Mouse (Mus musculus) limb, embryonic 11.5 days (tissue): ENCODE data around the gene Socs7. TPM values are rescaled to one million over a fixed set of nuclear protein-coding genes. Genes with fewer than 3 reads are reported as not detected.

Source experiments
- ATAC-seq: fragments of 200-750 bp; cut with Nextera tagmentation; 2 replicates; pipeline ENCODE4 v1.8.0; 2017; ENCODE audit warnings: low read depth; ENCODE audit not compliant: insufficient number of reproducible peaks, low FRiP score, low TSS enrichment
- DNase-seq: peaks from one replicate; pipeline ENCODE4 v3.0.0-alpha.2; 2015; ENCODE audit warnings: low spot score
- H3K27ac ChIP-seq: fragments of 300-500 bp; sonication (generic); replicated peaks from 2 replicates; pipeline ENCODE4 v1.5.1; 2014; ENCODE audit warnings: low read depth, mild to moderate bottlenecking, low read length
- H3K27me3 ChIP-seq: fragments of 300-500 bp; sonication (generic); 2 replicates; pipeline ENCODE4 v1.6.1; 2014; ENCODE audit warnings: mild to moderate bottlenecking, low read length, mixed read lengths; ENCODE audit not compliant: control insufficient read depth, insufficient read depth
- H3K36me3 ChIP-seq: fragments of 300-500 bp; sonication (generic); 2 replicates; pipeline ENCODE4 v1.6.1; 2014; ENCODE audit warnings: mild to moderate bottlenecking, low read length, moderate library complexity, mixed read lengths; ENCODE audit not compliant: control insufficient read depth, insufficient read depth
- H3K4me1 ChIP-seq: fragments of 300-500 bp; sonication (generic); 2 replicates; pipeline ENCODE4 v1.6.1; 2014; ENCODE audit warnings: low read length, mixed read lengths; ENCODE audit not compliant: control insufficient read depth, insufficient read depth
- H3K4me2 ChIP-seq: fragments of 300-500 bp; sonication (generic); 2 replicates; pipeline ENCODE4 v1.6.1; 2014; ENCODE audit warnings: low read depth, mild to moderate bottlenecking, moderate library complexity; ENCODE audit not compliant: severe bottlenecking
- H3K4me3 ChIP-seq: fragments of 300-500 bp; sonication (generic); 2 replicates; pipeline ENCODE4 v1.5.1; 2014; ENCODE audit warnings: low read depth, low read length
- H3K9ac ChIP-seq: fragments of 300-500 bp; sonication (generic); 2 replicates; pipeline ENCODE4 v1.6.1; 2014; ENCODE audit warnings: mild to moderate bottlenecking, low read length
- H3K9me3 ChIP-seq: fragments of 300-500 bp; sonication (generic); 2 replicates; pipeline ENCODE4 v1.6.1; 2016; ENCODE audit warnings: low read length; ENCODE audit not compliant: control insufficient read depth
- WGBS: fragments of 180-500 bp; shearing (Covaris S2); extraction: QIAGEN DNeasy Blood & Tissue Kit; methylation state at CpG from one replicate; pipeline ENCODE4 v1.1.7; 2014; 5-methylcytosine and 5-hydroxymethylcytosine counted together
- polyA plus RNA-seq: library from polyadenylated mRNA; unstranded; fragments of >200 nt; fragmentation: Nextera tagmentation; extraction: Ambion mirVana; gene quantifications from 2 replicates; pipeline ENCODE4 v1.2.1, GENCODE M21; 2014

The Socs7 gene
- polyA plus RNA-seq, 1 experiment from 2014 or later, result 2.1 TPM

GRCm38 (mm10) chr11:97336751-97337345 lies 25.5 kb upstream of the Socs7 start:
- no peak for DNase-seq
- Histone ChIP-seq H3K4me1 (no peaks in the 10 kb centered on the region), H3K27me3 (peaks cover 3% of the 10 kb centered on the region; the same call in 1 of the 2 replicates), H3K9me3 (no peaks in the 10 kb centered on the region), H3K4me3 (no peak overlapping the region), H3K4me2 (no peak overlapping the region), H3K9ac (no peak overlapping the region), H3K27ac (no peak overlapping the region), H3K36me3 (no peaks in the 10 kb centered on the region)
- WGBS, result 63% methylated on average over 14 of the region's 14 CpGs
- ATAC-seq, result no peak

GRCm38 (mm10) chr11:97337363-97337762 lies 25.0 kb upstream of the Socs7 start:
- H3K36me3 ChIP-seq, result no peaks in the 10 kb centered on the region
- no peaks in the 10 kb centered on the region for H3K9me3 ChIP-seq
- DNase-seq (no peak), ATAC-seq (no peak)
- peaks cover 3% of the 10 kb centered on the region; the same call in 1 of the 2 replicates for H3K27me3 ChIP-seq
- H3K9ac ChIP-seq, result no peak overlapping the region
- H3K4me3 ChIP-seq, result no peak overlapping the region
- H3K4me2 ChIP-seq, result no peak overlapping the region
- no peak overlapping the region for H3K27ac ChIP-seq
- 90% methylated on average over 12 of the region's 12 CpGs for WGBS
- H3K4me1 ChIP-seq, result no peaks in the 10 kb centered on the region

GRCm38 (mm10) chr11:97338302-97338976 lies 23.9 kb upstream of the Socs7 start:
- ATAC-seq, result no peak
- peak overlapping the region; percentile 27; the same call in 1 of the 2 replicates for H3K9ac ChIP-seq
- DNase-seq, result no peak

GRCm38 (mm10) chr11:97338977-97339315 lies 23.4 kb upstream of the Socs7 start:
- no peak for ATAC-seq
- DNase-seq, result no peak
- Histone ChIP-seq H3K4me1 (peaks cover 3% of the 10 kb centered on the region; the same call in 1 of the 2 replicates), H3K9me3 (no peaks in the 10 kb centered on the region), H3K27me3 (peaks cover 5% of the 10 kb centered on the region; the same call in 1 of the 2 replicates), H3K36me3 (no peaks in the 10 kb centered on the region), H3K27ac (no peak overlapping the region), H3K4me3 (no peak overlapping the region), H3K9ac (peak overlapping the region; percentile 27; the same call in 1 of the 2 replicates), H3K4me2 (peak overlapping the region; percentile 4; the same call in 1 of the 2 replicates)
- 50% methylated on average over 17 of the region's 17 CpGs for WGBS

More at GRCm38 (mm10) chr11:97338302-97338976, 23.9 kb upstream of the Socs7 start:
- Histone ChIP-seq H3K27ac (no peak overlapping the region), H3K27me3 (peaks cover 3% of the 10 kb centered on the region; the same call in 1 of the 2 replicates), H3K36me3 (no peaks in the 10 kb centered on the region), H3K4me2 (peak overlapping the region; percentile 4; the same call in 1 of the 2 replicates), H3K4me3 (no peak overlapping the region), H3K4me1 (0 out of 2 replicates have a peak, but pooled peaks cover under 1% of the 10 kb centered on the region), H3K9me3 (no peaks in the 10 kb centered on the region)
- WGBS, result 42% methylated on average over 21 of the region's 21 CpGs

- Histone ChIP-seq H3K27me3 (peaks cover 5% of the 10 kb centered on the region; the same call in 1 of the 2 replicates), H3K4me3 (no peak overlapping the region), H3K4me1 (peaks cover 3% of the 10 kb centered on the region; the same call in 1 of the 2 replicates), H3K9me3 (no peaks in the 10 kb centered on the region), H3K9ac (no peak overlapping the region), H3K27ac (no peak overlapping the region), H3K4me2 (no peak overlapping the region), H3K36me3 (no peaks in the 10 kb centered on the region)
- DNase-seq (no peak), ATAC-seq (no peak)
- 47% methylated on average over 8 of the region's 8 CpGs for WGBS
These were observed 19.2 kb upstream of the Socs7 start for GRCm38 (mm10) chr11:97343175-97343574.

- WGBS, result 26% methylated on average over 17 of the region's 17 CpGs
- no peaks in the 10 kb centered on the region for H3K9me3 ChIP-seq
- peaks cover 3% of the 10 kb centered on the region; the same call in 1 of the 2 replicates for H3K4me1 ChIP-seq
- H3K36me3 ChIP-seq, result no peaks in the 10 kb centered on the region
- no peak overlapping the region for H3K27ac ChIP-seq
- no peak overlapping the region for H3K4me3 ChIP-seq
- DNase-seq (peak; percentile 50), ATAC-seq (no peak)
- peaks cover 2% of the 10 kb centered on the region; the same call in 1 of the 2 replicates for H3K27me3 ChIP-seq
- H3K9ac ChIP-seq, result no peak overlapping the region
- H3K4me2 ChIP-seq, result peak overlapping the region; percentile 17; the same call in 1 of the 2 replicates
These were observed 18.7 kb upstream of the Socs7 start for GRCm38 (mm10) chr11:97343619-97344018.

GRCm38 (mm10) chr11:97345446-97345845 lies 16.9 kb upstream of the Socs7 start:
- no peak for DNase-seq
- Histone ChIP-seq H3K27ac (no peak overlapping the region), H3K36me3 (no peaks in the 10 kb centered on the region), H3K4me2 (no peak overlapping the region), H3K27me3 (0 out of 2 replicates have a peak, but pooled peaks cover 2% of the 10 kb centered on the region), H3K4me1 (peaks cover 6% of the 10 kb centered on the region), H3K9me3 (no peaks in the 10 kb centered on the region), H3K4me3 (no peak overlapping the region), H3K9ac (no peak overlapping the region)
- WGBS, result 68% methylated on average over 10 of the region's 10 CpGs
- ATAC-seq, result no peak

- Histone ChIP-seq H3K36me3 (no peaks in the 10 kb centered on the region), H3K27ac (no peak overlapping the region), H3K4me2 (no peak overlapping the region), H3K9ac (no peak overlapping the region), H3K9me3 (no peaks in the 10 kb centered on the region), H3K4me1 (peaks cover 6% of the 10 kb centered on the region), H3K27me3 (0 out of 2 replicates have a peak, but pooled peaks cover 2% of the 10 kb centered on the region), H3K4me3 (no peak overlapping the region)
- no peak for ATAC-seq
- DNase-seq, result no peak
- WGBS, result 89% methylated on average over 9 of the region's 9 CpGs
These were observed 16.0 kb upstream of the Socs7 start for GRCm38 (mm10) chr11:97346383-97346782.
